28 mouse cellular contexts compared by ENCODE assay signal in genomic region chr2:50181332-50181731, GRCm38 (mm10).
"Had no signal": no experiment of that assay in that cellular context is flagged by ENCODE, and none has a peak within 500 bp of the region (broad histone marks: within the 10 kb centered on the region; RNA-seq: fewer than 3 reads in every experiment).

No protein-coding gene starts in this region.

- H3K27ac ChIP-seq: heart, adult 2 months; heart, embryonic 13.5 days; heart, embryonic 15.5 days; hindbrain, embryonic 13.5 days; hindbrain, embryonic 15.5 days; hindbrain, postnatal 0 days; kidney, embryonic 15.5 days; kidney, postnatal 0 days; left cerebral cortex, adult 2 months; limb, embryonic 10.5 days; limb, embryonic 12.5 days; liver, embryonic 13.5 days; liver, embryonic 15.5 days had no signal

- ATAC-seq: hindbrain, postnatal 0 days; intestine, embryonic 16.5 days had no signal

- H3K4me3 ChIP-seq: heart, adult 2 months; heart, embryonic 13.5 days; heart, embryonic 15.5 days; hindbrain, embryonic 13.5 days; hindbrain, embryonic 15.5 days; kidney, embryonic 15.5 days; left cerebral cortex, adult 2 months; limb, embryonic 10.5 days; limb, embryonic 12.5 days; liver, embryonic 13.5 days; liver, embryonic 15.5 days had no signal

- H3K9me3 ChIP-seq: heart, embryonic 13.5 days; heart, embryonic 15.5 days; hindbrain, embryonic 13.5 days; hindbrain, embryonic 15.5 days; kidney, embryonic 15.5 days; limb, embryonic 10.5 days; limb, embryonic 12.5 days; liver, embryonic 13.5 days; liver, embryonic 15.5 days had no signal

- H3K36me3 ChIP-seq: heart, embryonic 13.5 days; heart, embryonic 15.5 days; hindbrain, embryonic 13.5 days; hindbrain, embryonic 15.5 days; kidney, embryonic 15.5 days; limb, embryonic 10.5 days; limb, embryonic 12.5 days; liver, embryonic 13.5 days; liver, embryonic 15.5 days had no signal

- H3K9ac ChIP-seq: heart, embryonic 13.5 days; heart, embryonic 15.5 days; hindbrain, embryonic 13.5 days; hindbrain, embryonic 15.5 days; kidney, embryonic 15.5 days; limb, embryonic 12.5 days; liver, embryonic 13.5 days; liver, embryonic 15.5 days had no signal

- H3K4me2 ChIP-seq: heart, embryonic 11.5 days; heart, embryonic 13.5 days; heart, embryonic 15.5 days; hindbrain, embryonic 13.5 days; hindbrain, embryonic 15.5 days; kidney, embryonic 15.5 days; limb, embryonic 12.5 days; liver, embryonic 11.5 days; liver, embryonic 13.5 days; liver, embryonic 15.5 days had no signal

- DNase-seq: gastrocnemius, postnatal 14 days; gastrocnemius, postnatal 36 days; heart, adult 11 months; heart, adult 2 months; heart, postnatal 14 days; heart, postnatal 36 days; kidney, adult 11 months; kidney, adult 2 months; kidney, adult 9 months; kidney, postnatal 14 days; kidney, postnatal 36 days; layer of hippocampus, adult 9-11 months; liver; liver, embryonic 13.5 days had no signal

- H3K4me1 ChIP-seq: hindbrain, embryonic 13.5 days; hindbrain, embryonic 15.5 days; limb, embryonic 10.5 days; liver, embryonic 13.5 days; liver, embryonic 15.5 days had no signal

- H3K27me3 ChIP-seq: heart, embryonic 13.5 days; heart, embryonic 15.5 days; hindbrain, embryonic 13.5 days; hindbrain, embryonic 15.5 days; kidney, embryonic 15.5 days; limb, embryonic 12.5 days; liver, embryonic 13.5 days; liver, embryonic 15.5 days had no signal
